Mouse (Mus musculus) heart, embryonic 13.5 days (tissue): ENCODE measurements around the gene Ptpn11. TPM values are rescaled to one million over a fixed set of nuclear protein-coding genes. Genes with fewer than 3 reads are reported as not detected.
"Not testable (repeated sequence)": the region's sequence is repeated elsewhere in the genome, so short reads cannot be mapped to it uniquely, and the experiment has no call there.

Experiments used
- ATAC-seq: fragments of 200-750 bp; cut with Nextera tagmentation; 2 replicates; pipeline ENCODE4 v1.8.0; 2017; ENCODE audit warnings: moderate TSS enrichment; ENCODE audit not compliant: insufficient number of reproducible peaks, low FRiP score, low TSS enrichment; ENCODE audit errors: extremely low read depth
- H3K27ac ChIP-seq: fragments of 300-500 bp; sonication (generic); replicated peaks from 2 replicates; pipeline ENCODE4 v1.5.1; 2015; ENCODE audit warnings: moderate library complexity, mild to moderate bottlenecking, inconsistent platforms
- H3K27me3 ChIP-seq: fragments of 300-500 bp; sonication (generic); replicated peaks from 2 replicates; pipeline ENCODE4 v1.6.1; 2015; ENCODE audit warnings: mild to moderate bottlenecking, inconsistent platforms
- H3K36me3 ChIP-seq: fragments of 300-500 bp; sonication (generic); 2 replicates; pipeline ENCODE4 v1.6.1; 2015; ENCODE audit warnings: mild to moderate bottlenecking, inconsistent platforms
- H3K4me1 ChIP-seq: fragments of 300-500 bp; sonication (generic); 2 replicates; pipeline ENCODE4 v1.6.1; 2015; ENCODE audit warnings: inconsistent platforms
- H3K4me2 ChIP-seq: fragments of 300-500 bp; sonication (generic); 2 replicates; pipeline ENCODE4 v1.6.1; 2015; ENCODE audit warnings: inconsistent platforms, mild to moderate bottlenecking, moderate library complexity
- H3K4me3 ChIP-seq: fragments of 300-500 bp; sonication (generic); 2 replicates; pipeline ENCODE4 v1.5.1; 2015; ENCODE audit warnings: moderate library complexity, mild to moderate bottlenecking, inconsistent platforms
- H3K9ac ChIP-seq: fragments of 300-500 bp; sonication (generic); 2 replicates; pipeline ENCODE4 v1.6.1; 2015; ENCODE audit warnings: inconsistent platforms, mild to moderate bottlenecking, moderate library complexity
- H3K9me3 ChIP-seq: fragments of 300-500 bp; sonication (generic); 2 replicates; pipeline ENCODE4 v1.6.1; 2016; ENCODE audit warnings: inconsistent platforms
- WGBS: fragments of 180-500 bp; shearing (Covaris S2); methylation state at CpG from one replicate; pipeline ENCODE4 v1.1.7; 2015; ENCODE audit warnings: mixed read lengths; 5-methylcytosine and 5-hydroxymethylcytosine counted together
- polyA plus RNA-seq: library from polyadenylated mRNA; unstranded; fragments of >200 nt; fragmentation: Nextera tagmentation; extraction: Ambion mirVana; gene quantifications from 2 replicates; pipeline ENCODE4 v1.2.1, GENCODE M21; 2015

Ptpn11 gene
- polyA plus RNA-seq, 1 experiment from 2014 or later: 18.4 TPM

DNA sequence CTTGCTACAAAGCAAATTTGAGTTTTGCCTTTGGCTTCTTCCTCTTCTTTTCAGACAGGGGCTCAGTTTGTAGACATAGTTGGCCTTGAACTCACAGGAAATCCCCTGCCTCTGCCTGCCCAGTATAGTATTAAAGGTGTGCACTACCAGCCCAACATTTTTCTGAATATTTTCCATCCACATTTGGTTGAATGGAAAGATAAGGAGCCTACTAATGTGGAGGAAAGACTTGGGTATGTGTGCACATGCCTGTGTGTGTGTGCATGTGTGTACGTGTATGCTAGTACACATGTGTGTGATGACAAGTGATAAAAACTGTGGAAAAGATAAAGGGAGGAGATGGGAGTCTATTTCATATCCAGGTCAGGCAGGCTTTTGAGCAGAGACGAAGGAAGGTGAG is 34.7 kb upstream of the Ptpn11 start:
- Histone ChIP-seq H3K9ac (no peak overlapping the region), H3K4me1 (peaks cover 47% of the 10 kb centered on the region), H3K27me3 (no peaks in the 10 kb centered on the region), H3K4me2 (0 out of 2 replicates have a peak overlapping the region, but pooled peaks have one; percentile 22), H3K4me3 (no peak overlapping the region), H3K27ac (0 out of 2 replicates have a peak overlapping the region, but pooled peaks have one; percentile 2), H3K36me3 (0 out of 2 replicates have a peak, but pooled peaks cover 4% of the 10 kb centered on the region), H3K9me3 (no peaks in the 10 kb centered on the region)
- no peak for ATAC-seq
- 60% methylated on average over 2 of the region's 2 CpGs for WGBS

DNA sequence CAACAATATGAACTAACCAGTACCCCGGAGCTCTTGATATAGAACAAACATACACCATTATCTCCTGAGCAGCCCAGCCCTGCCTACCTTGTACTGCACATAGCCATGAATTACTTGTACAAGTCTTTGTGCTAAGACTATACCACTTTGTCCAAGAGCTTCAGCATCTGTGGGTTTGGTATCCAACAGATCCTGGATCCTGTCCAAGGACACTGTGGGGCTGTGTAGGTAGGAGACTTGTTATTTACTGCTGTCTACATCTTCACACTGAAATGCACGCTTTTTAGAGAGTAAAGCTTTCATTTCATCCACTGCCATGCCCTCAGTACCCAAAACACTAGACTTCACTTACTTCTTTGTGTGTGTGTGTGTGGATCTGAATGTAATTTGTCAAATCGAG is 33.7 kb upstream of the Ptpn11 start:
- H3K27ac ChIP-seq: no peak overlapping the region
- H3K4me1 ChIP-seq: peaks cover 41% of the 10 kb centered on the region
- 0 out of 2 replicates have a peak, but pooled peaks cover 4% of the 10 kb centered on the region for H3K36me3 ChIP-seq
- H3K4me2 ChIP-seq: no peak overlapping the region
- H3K4me3 ChIP-seq: no peak overlapping the region
- 84% methylated on average over 3 of the region's 3 CpGs for WGBS
- no peak overlapping the region for H3K9ac ChIP-seq
- no peak for ATAC-seq
- no peaks in the 10 kb centered on the region for H3K9me3 ChIP-seq
- no peaks in the 10 kb centered on the region for H3K27me3 ChIP-seq

DNA sequence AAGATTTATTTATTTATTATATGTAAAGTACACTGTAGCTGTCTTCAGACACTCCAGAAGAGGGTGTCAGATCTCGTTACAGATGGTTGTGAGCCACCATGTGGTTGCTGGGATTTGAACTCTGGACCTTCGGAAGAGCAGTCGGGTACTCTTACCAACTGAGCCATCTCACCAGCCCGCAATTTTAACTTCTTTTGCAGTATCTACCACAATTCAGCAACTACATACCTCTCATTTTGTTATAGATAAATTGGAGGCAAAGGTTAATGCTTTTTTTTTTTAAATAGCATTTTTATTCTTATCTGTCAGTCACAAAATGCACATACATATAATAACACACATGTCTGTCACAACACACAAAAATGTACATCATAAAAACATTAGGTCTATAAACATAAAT is 32.8 kb upstream of the Ptpn11 start:
- H3K9me3 ChIP-seq, H3K36me3 ChIP-seq, H3K4me2 ChIP-seq, ATAC-seq, H3K27ac ChIP-seq, H3K4me3 ChIP-seq, H3K27me3 ChIP-seq, H3K9ac ChIP-seq: not testable (repeated sequence)
- peaks cover 45% of the 10 kb centered on the region for H3K4me1 ChIP-seq
- WGBS: 91% methylated on average over 4 of the region's 4 CpGs

DNA sequence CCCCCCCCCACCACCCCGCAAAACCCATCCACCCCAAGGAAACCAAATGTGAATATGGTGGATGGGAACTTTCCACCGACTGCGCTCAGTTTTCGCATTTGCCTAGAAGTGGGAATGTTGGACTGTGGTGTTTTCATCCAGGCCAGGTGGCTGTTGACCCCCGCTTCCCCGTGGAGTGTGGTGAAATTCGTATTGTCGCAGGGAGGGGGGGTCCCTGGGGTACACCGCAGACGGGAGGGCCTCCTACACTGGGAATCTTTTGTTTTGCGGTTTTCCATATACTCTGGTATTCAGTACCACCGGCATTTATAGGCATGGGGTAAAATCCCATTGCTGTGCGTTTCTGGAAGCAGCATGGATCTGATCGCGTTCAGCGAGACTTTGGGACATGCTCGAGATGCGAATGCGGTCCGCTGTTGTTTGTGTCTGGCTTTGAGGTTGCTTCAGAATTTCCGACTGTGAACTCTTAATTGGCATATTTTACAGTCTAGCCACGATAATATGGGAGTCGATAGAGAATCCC is 30.2 kb upstream of the Ptpn11 start:
- Histone ChIP-seq H3K27ac (peak overlapping the region; percentile 88), H3K27me3 (no peaks in the 10 kb centered on the region), H3K4me3 (peak overlapping the region; percentile 86), H3K9ac (peak overlapping the region; percentile 96), H3K9me3 (no peaks in the 10 kb centered on the region), H3K4me1 (peaks cover 38% of the 10 kb centered on the region), H3K36me3 (no peaks in the 10 kb centered on the region), H3K4me2 (peak overlapping the region; percentile 81)
- 23% methylated on average over 22 of the region's 23 CpGs for WGBS
- ATAC-seq: no peak

DNA sequence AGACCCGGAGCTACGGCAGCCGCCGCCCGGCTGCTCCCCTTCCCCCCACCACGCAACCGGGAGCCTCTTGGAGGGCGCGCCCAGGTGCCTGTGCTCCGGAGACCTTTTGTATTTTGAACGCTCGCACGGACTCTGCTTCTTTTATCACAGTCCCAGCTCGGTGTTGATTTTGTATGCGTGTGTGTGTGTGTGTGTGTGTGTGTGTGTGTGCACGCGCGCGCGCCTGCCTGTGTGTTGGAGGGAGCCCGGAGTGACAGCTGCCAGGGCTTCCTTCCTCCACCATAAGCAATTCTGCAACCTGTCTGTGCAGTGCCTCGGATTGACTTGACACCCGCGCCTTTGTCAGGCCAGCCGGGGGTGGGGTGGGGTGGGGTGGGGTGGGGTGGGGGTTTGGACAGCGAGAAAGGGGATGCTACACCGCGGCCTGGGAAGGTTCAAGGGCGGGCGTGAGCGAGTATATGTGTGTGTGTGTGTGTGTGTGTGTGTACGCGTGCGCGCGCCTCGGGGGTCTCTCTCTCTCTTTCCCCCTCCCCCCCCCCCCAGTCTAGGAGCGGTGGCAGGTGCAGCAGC is 29.6 kb upstream of the Ptpn11 start:
- Histone ChIP-seq H3K9ac (peak overlapping the region; percentile 96), H3K36me3 (no peaks in the 10 kb centered on the region), H3K4me2 (peak overlapping the region; percentile 81), H3K4me3 (peak overlapping the region; percentile 86), H3K27me3 (no peaks in the 10 kb centered on the region), H3K27ac (peak overlapping the region; percentile 88), H3K4me1 (peaks cover 33% of the 10 kb centered on the region), H3K9me3 (no peaks in the 10 kb centered on the region)
- WGBS: under 1% methylated on average over 30 of the region's 38 CpGs
- peak; percentile 17; the same call in 1 of the 2 replicates for ATAC-seq

DNA sequence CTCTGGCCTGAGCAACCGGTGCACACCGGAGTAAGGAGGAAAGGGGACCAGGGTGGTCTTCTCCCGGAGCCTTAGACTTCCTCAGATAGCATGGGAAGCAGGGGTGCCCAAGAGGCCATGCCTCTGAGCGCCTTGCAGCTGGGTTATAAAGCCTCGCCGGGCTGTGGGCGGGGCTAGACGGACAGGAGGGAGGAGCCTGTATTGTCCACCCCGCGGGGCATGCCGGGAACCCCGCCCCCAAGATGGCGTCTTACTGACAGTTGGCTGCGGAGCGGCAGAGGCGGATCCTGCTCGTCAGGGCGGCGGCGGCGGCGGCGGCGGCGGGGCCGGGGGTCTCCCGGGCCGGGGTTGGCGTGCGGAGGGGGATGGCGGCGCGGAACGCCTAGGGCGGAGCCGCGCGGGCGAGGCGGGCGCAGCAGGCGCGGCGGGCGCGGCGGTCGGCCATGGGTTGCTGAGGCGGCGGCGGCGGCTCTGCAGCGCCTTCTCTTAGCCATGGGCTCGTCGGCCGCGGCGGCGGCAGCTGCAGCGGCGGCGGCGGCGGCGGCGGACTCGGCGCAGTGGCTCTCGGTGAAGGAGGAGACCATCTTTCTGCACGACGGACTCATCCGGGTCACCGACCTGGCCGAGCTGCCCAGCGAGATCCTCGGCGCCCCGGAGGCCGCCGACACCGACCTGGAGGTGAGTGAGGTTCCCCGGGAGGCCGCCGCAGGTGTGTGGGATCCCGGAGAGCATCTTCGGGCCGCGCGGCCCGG is 29.0 kb upstream of the Ptpn11 start, which contains the start of gene Hectd4:
Gene Hectd4, plus strand, starts transcription at position 240 of the 752 bp plus-strand sequence.
- Histone ChIP-seq H3K4me2 (peak within 1 kb of the TSS; percentile 81), H3K4me1 (peaks cover 26% of the 10 kb centered on the region), H3K27ac (peak within 1 kb of the TSS; percentile 88), H3K36me3 (no peaks in the 10 kb centered on the region), H3K4me3 (peak within 1 kb of the TSS; percentile 86), H3K27me3 (no peaks in the 10 kb centered on the region), H3K9ac (peak within 1 kb of the TSS; percentile 96), H3K9me3 (no peaks in the 10 kb centered on the region)
- peak; percentile 91 for ATAC-seq
- WGBS: under 1% methylated on average over 72 of the region's 90 CpGs

DNA sequence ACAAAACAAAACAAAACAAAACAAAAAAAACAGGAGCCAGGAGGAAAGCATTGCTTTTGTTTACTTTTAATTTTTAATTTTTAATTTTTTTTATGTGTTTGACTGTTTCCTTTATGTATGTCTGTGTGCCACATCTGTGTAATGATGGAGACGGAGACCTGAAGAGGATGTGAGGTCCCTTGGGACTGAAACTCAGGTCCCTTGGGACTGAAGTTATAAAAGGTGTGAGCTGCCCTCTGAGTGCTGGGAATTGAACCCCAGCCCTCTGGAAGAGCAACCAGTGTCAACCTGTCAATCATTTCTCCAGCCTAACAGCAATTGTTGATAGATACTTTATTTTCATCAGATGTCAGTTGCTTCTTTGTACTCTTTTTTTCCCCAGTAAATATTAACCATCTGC is 28.0 kb upstream of the Ptpn11 start:
- ATAC-seq: no peak
- 92% methylated on average over 1 of the region's 1 CpGs for whole genome bisulfite sequencing

DNA sequence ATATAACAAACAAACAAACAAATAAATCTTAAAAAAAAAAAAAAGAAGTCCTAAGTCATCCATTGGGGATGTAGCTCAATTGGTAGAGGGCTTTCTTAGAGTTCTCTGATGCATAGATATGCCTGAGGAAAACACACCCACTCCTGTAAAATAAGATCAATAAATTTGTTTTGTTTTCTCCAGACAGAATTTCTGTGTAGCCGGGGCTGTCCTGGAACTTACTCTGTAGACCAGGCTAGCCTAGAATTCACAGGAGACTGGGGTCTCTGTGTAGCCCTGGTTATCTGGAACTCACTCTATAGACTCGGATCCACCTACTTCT is 26.1 kb upstream of the Ptpn11 start:
- no peak overlapping the region for H3K9ac ChIP-seq
- H3K4me2 ChIP-seq: no peak overlapping the region
- no peak overlapping the region for H3K27ac ChIP-seq
- peaks cover 9% of the 10 kb centered on the region for H3K36me3 ChIP-seq
- 72% methylated on average over 2 of the region's 2 CpGs for WGBS
- no peak for ATAC-seq
- no peak overlapping the region for H3K4me3 ChIP-seq
- H3K27me3 ChIP-seq: no peaks in the 10 kb centered on the region
- peaks cover 15% of the 10 kb centered on the region for H3K4me1 ChIP-seq
- H3K9me3 ChIP-seq: no peaks in the 10 kb centered on the region

More for the DNA sequence above, 28.0 kb upstream of the Ptpn11 start:
- Histone ChIP-seq H3K36me3 (no peaks in the 10 kb centered on the region), H3K4me1 (peaks cover 20% of the 10 kb centered on the region), H3K9me3 (no peaks in the 10 kb centered on the region), H3K27ac (no peak overlapping the region), H3K4me2 (no peak overlapping the region), H3K27me3 (no peaks in the 10 kb centered on the region), H3K9ac (no peak overlapping the region), H3K4me3 (no peak overlapping the region)

DNA sequence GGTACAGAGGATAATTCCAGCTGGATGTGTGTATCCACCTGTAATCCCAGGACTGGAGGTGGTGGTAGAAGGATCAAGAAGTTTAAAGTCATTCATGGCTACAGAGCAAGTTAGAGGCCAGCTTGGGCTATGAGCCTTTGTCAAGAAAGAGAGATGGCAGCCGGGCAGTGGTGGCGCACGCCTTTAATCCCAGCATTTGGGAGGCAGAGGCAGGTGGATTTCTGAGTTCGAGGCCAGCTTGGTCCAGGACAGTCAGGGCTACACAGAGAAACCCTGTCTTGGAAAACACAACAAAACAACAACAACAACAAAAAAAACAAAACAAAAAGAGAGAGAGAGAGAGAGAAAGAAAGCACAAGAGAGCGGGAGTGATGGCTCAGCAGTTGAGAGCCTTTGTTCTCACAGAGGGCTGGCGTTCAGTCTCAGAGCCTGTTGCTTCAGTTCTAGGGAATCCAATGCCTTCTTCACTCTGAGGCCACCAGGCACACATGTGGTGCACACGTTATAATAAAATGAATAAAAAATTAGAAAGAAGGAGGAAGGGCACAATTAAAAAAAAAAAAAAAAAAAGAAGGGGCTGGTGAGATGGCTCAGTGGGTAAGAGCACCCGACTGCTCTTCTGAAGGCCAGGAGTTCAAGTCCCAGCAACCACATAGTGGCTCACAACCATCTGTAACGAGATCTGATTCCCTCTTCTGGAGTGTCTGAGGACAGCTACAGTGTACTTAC is 25.6 kb upstream of the Ptpn11 start:
- not testable (repeated sequence) for H3K4me2 ChIP-seq, H3K4me3 ChIP-seq, H3K9ac ChIP-seq, ATAC-seq, H3K27ac ChIP-seq, H3K9me3 ChIP-seq, H3K27me3 ChIP-seq
- peaks cover 11% of the 10 kb centered on the region for H3K4me1 ChIP-seq
- WGBS: 80% methylated on average over 9 of the region's 9 CpGs
- peaks cover 14% of the 10 kb centered on the region for H3K36me3 ChIP-seq

DNA sequence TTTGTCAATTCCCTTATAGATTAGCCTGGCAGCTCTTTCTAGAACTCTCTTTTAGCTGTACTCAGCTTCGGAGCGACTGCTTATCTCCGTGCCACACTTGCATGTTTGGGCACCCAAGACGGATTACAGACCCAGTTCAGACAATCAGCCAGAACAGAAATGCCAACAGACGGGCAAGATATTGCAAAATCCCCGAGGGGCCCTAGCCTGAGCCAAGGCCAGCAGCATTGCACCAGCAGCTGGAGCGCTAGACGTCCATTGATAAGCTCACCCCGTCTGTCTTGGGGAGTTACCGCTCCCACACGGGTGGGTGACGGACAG is 24.9 kb upstream of the Ptpn11 start:
- Histone ChIP-seq H3K4me1 (peaks cover 4% of the 10 kb centered on the region; the same call in 1 of the 2 replicates), H3K27me3 (no peaks in the 10 kb centered on the region), H3K4me2 (no peak overlapping the region), H3K36me3 (peaks cover 21% of the 10 kb centered on the region), H3K9me3 (no peaks in the 10 kb centered on the region), H3K9ac (no peak overlapping the region), H3K4me3 (no peak overlapping the region), H3K27ac (no peak overlapping the region)
- 50% methylated on average over 12 of the region's 12 CpGs for WGBS
- ATAC-seq: no peak

DNA sequence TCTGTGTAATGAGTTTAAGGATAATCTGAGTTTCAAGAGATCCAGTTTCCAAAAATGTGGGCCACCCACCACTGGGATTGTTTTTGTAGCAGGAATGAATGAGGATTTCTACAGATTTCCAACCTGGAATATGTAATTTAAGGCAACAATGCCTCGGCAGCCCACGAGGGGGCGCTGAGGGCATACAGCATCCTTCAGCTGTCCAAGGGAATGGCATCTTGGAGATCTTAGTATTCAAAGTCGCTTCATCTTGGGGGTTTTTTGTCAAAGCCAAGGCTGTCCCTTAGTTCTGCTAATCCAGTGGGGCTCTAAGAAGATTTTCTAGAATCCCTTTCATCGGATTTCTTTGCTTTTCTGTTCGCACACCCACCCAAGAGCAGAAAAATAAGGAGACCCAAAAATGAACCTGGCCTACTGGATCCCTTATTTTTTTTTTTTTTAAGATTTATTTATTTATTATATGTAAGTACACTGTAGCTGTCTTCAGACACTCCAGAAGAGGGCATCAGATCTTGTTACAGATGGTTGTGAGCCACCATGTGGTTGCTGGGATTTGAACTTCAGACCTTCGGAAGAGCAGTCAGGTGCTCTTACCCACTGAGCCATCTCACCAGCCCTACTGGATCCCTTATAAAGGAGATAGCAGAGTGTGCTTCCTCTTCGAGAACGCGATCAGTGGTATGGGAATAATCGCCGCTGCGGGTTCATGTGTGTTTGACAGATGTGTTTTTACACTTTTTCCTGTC is 24.4 kb upstream of the Ptpn11 start:
- 43% methylated on average over 13 of the region's 13 CpGs for whole genome bisulfite sequencing

More for the DNA sequence above, 24.4 kb upstream of the Ptpn11 start:
- peaks cover 4% of the 10 kb centered on the region; the same call in 1 of the 2 replicates for H3K4me1 ChIP-seq
- no peak overlapping the region for H3K4me3 ChIP-seq
- no peaks in the 10 kb centered on the region for H3K27me3 ChIP-seq
- H3K9ac ChIP-seq: no peak overlapping the region
- ATAC-seq: no peak
- no peak overlapping the region for H3K27ac ChIP-seq
- peaks cover 26% of the 10 kb centered on the region for H3K36me3 ChIP-seq
- no peaks in the 10 kb centered on the region for H3K9me3 ChIP-seq
- H3K4me2 ChIP-seq: no peak overlapping the region
